Mouse (Mus musculus) liver, embryonic 13.5 days (tissue): Measurements from ENCODE around the gene Nsun2. TPM values are rescaled to one million over a fixed set of nuclear protein-coding genes. Genes with fewer than 3 reads are reported as not detected.

Source experiments
- ATAC-seq: fragments of 200-750 bp; cut with Nextera tagmentation; 2 replicates; pipeline ENCODE4 v1.8.0; 2017; ENCODE audit warnings: low read depth, mild to moderate bottlenecking, moderate number of reproducible peaks, moderate library complexity
- DNase-seq: peaks from one replicate; pipeline ENCODE4 v3.0.0; 2022
- H3K27ac ChIP-seq: fragments of 300-500 bp; sonication (generic); 2 replicates; pipeline ENCODE4 v1.5.1; 2015; ENCODE audit warnings: moderate library complexity, mild to moderate bottlenecking, inconsistent platforms
- H3K27me3 ChIP-seq: fragments of 300-500 bp; sonication (generic); 2 replicates; pipeline ENCODE4 v1.6.1; 2015; ENCODE audit warnings: mild to moderate bottlenecking, inconsistent platforms
- H3K36me3 ChIP-seq: fragments of 300-500 bp; sonication (generic); 2 replicates; pipeline ENCODE4 v1.6.1; 2015; ENCODE audit warnings: mild to moderate bottlenecking, inconsistent platforms
- H3K4me1 ChIP-seq: fragments of 300-500 bp; sonication (generic); replicated peaks from 2 replicates; pipeline ENCODE4 v1.6.1; 2015; ENCODE audit warnings: inconsistent platforms
- H3K4me2 ChIP-seq: fragments of 300-500 bp; sonication (generic); 2 replicates; pipeline ENCODE4 v1.6.1; 2015; ENCODE audit warnings: inconsistent platforms, mild to moderate bottlenecking, moderate library complexity
- H3K4me3 ChIP-seq: fragments of 300-500 bp; sonication (generic); replicated peaks from 2 replicates; pipeline ENCODE4 v1.5.1; 2015; ENCODE audit warnings: mild to moderate bottlenecking, inconsistent platforms
- H3K9ac ChIP-seq: fragments of 300-500 bp; sonication (generic); 2 replicates; pipeline ENCODE4 v1.6.1; 2015; ENCODE audit warnings: mild to moderate bottlenecking, inconsistent platforms
- H3K9me3 ChIP-seq: fragments of 300-500 bp; sonication (generic); replicated peaks from 2 replicates; pipeline ENCODE4 v1.6.1; 2016; ENCODE audit warnings: inconsistent platforms
- WGBS: fragments of 180-500 bp; shearing (Covaris S2); methylation state at CpG from one replicate; pipeline ENCODE4 v1.1.7; 2015; ENCODE audit not compliant: insufficient replicate concordance; 5-methylcytosine and 5-hydroxymethylcytosine counted together
- polyA plus RNA-seq: library from polyadenylated mRNA; unstranded; fragments of >200 nt; fragmentation: Nextera tagmentation; extraction: Ambion mirVana; gene quantifications from 2 replicates; pipeline ENCODE4 v1.2.1, GENCODE M21; 2015

Gene Nsun2
- polyA plus RNA-seq, 1 experiment from 2014 or later = 136 TPM

- H3K4me2 ChIP-seq = no peak overlapping the region
- no peak for DNase-seq
These were observed 4.8 kb downstream of the Nsun2 start for GRCm38 (mm10) chr13:69538327-69538726.

GRCm38 (mm10) chr13:69541209-69541608, 7.7 kb downstream of the Nsun2 start:
- DNase-seq (no peak), ATAC-seq (no peak)
- Histone ChIP-seq H3K27me3 (peaks cover 9% of the 10 kb centered on the region), H3K36me3 (no peaks in the 10 kb centered on the region), H3K4me1 (peaks cover 22% of the 10 kb centered on the region), H3K4me3 (no peak overlapping the region), H3K9me3 (no peaks in the 10 kb centered on the region), H3K27ac (no peak overlapping the region), H3K4me2 (no peak overlapping the region), H3K9ac (no peak overlapping the region)
- 34% methylated on average over 6 of the region's 6 CpGs for WGBS

More at GRCm38 (mm10) chr13:69538327-69538726, 4.8 kb downstream of the Nsun2 start:
- Histone ChIP-seq H3K9me3 (no peaks in the 10 kb centered on the region), H3K4me3 (no peak overlapping the region), H3K27me3 (0 out of 2 replicates have a peak, but pooled peaks cover 2% of the 10 kb centered on the region), H3K9ac (no peak overlapping the region), H3K36me3 (no peaks in the 10 kb centered on the region), H3K27ac (no peak overlapping the region), H3K4me1 (peaks cover 29% of the 10 kb centered on the region)
- ATAC-seq = no peak
- 41% methylated on average over 4 of the region's 4 CpGs for WGBS

- Histone ChIP-seq H3K4me3 (no peak overlapping the region), H3K9ac (no peak overlapping the region), H3K27me3 (peaks cover 9% of the 10 kb centered on the region), H3K27ac (no peak overlapping the region), H3K4me1 (peaks cover 20% of the 10 kb centered on the region), H3K9me3 (no peaks in the 10 kb centered on the region), H3K36me3 (no peaks in the 10 kb centered on the region), H3K4me2 (no peak overlapping the region)
- no peak for DNase-seq
- ATAC-seq = no peak
- 71% methylated on average over 10 of the region's 10 CpGs for WGBS
These were observed 8.2 kb downstream of the Nsun2 start for GRCm38 (mm10) chr13:69541776-69542175.

GRCm38 (mm10) chr13:69542571-69543352, 9.2 kb downstream of the Nsun2 start:
- H3K4me3 ChIP-seq = no peak overlapping the region
- H3K36me3 ChIP-seq = no peaks in the 10 kb centered on the region
- no peak overlapping the region for H3K4me2 ChIP-seq
- H3K27ac ChIP-seq = no peak overlapping the region
- no peak overlapping the region for H3K9ac ChIP-seq
- no peaks in the 10 kb centered on the region for H3K9me3 ChIP-seq
- H3K4me1 ChIP-seq = peaks cover 16% of the 10 kb centered on the region
- peaks cover 9% of the 10 kb centered on the region for H3K27me3 ChIP-seq
- ATAC-seq (no peak), DNase-seq (no peak)
- WGBS = 50% methylated on average over 17 of the region's 17 CpGs

GRCm38 (mm10) chr13:69543595-69543994, 10.0 kb downstream of the Nsun2 start:
- Histone ChIP-seq H3K36me3 (no peaks in the 10 kb centered on the region), H3K4me2 (peak overlapping the region; percentile 36), H3K27ac (no peak overlapping the region), H3K9ac (0 out of 2 replicates have a peak overlapping the region, but pooled peaks have one; percentile 17), H3K9me3 (no peaks in the 10 kb centered on the region), H3K27me3 (peaks cover 9% of the 10 kb centered on the region), H3K4me3 (0 out of 2 replicates have a peak overlapping the region, but pooled peaks have one; percentile 12), H3K4me1 (peaks cover 10% of the 10 kb centered on the region)
- ATAC-seq (peak; percentile 37; the same call in 1 of the 2 replicates), DNase-seq (no peak)
- 62% methylated on average over 12 of the region's 12 CpGs for WGBS

- ATAC-seq (peak; percentile 27; the same call in 1 of the 2 replicates), DNase-seq (no peak)
- WGBS = 15% methylated on average over 3 of the region's 3 CpGs
- H3K4me1 ChIP-seq = peaks cover 7% of the 10 kb centered on the region; the same call in 1 of the 2 replicates
- H3K27me3 ChIP-seq = peaks cover 12% of the 10 kb centered on the region
- no peaks in the 10 kb centered on the region for H3K9me3 ChIP-seq
- no peak overlapping the region for H3K9ac ChIP-seq
- H3K36me3 ChIP-seq = no peaks in the 10 kb centered on the region
- H3K4me3 ChIP-seq = no peak overlapping the region
- no peak overlapping the region for H3K4me2 ChIP-seq
- H3K27ac ChIP-seq = no peak overlapping the region
These were observed 11.5 kb downstream of the Nsun2 start for GRCm38 (mm10) chr13:69545019-69545418.

GRCm38 (mm10) chr13:69547488-69548180, 14.1 kb downstream of the Nsun2 start:
- Histone ChIP-seq H3K4me1 (peaks cover 7% of the 10 kb centered on the region; the same call in 1 of the 2 replicates), H3K27ac (no peak overlapping the region), H3K4me3 (no peak overlapping the region), H3K36me3 (no peaks in the 10 kb centered on the region), H3K9me3 (no peaks in the 10 kb centered on the region), H3K4me2 (no peak overlapping the region), H3K9ac (no peak overlapping the region), H3K27me3 (peaks cover 12% of the 10 kb centered on the region)
- no peak for DNase-seq
- ATAC-seq = no peak
- WGBS = 58% methylated on average over 16 of the region's 16 CpGs

GRCm38 (mm10) chr13:69549980-69550379, 16.4 kb downstream of the Nsun2 start:
- peaks cover 3% of the 10 kb centered on the region; the same call in 1 of the 2 replicates for H3K27me3 ChIP-seq
- DNase-seq = no peak
- H3K27ac ChIP-seq = no peak overlapping the region

GRCm38 (mm10) chr13:69550831-69551230, 17.3 kb downstream of the Nsun2 start:
- Histone ChIP-seq H3K4me2 (no peak overlapping the region), H3K4me3 (no peak overlapping the region), H3K4me1 (no peaks in the 10 kb centered on the region), H3K36me3 (no peaks in the 10 kb centered on the region), H3K9me3 (no peaks in the 10 kb centered on the region), H3K9ac (no peak overlapping the region), H3K27me3 (0 out of 2 replicates have a peak, but pooled peaks cover 3% of the 10 kb centered on the region), H3K27ac (no peak overlapping the region)
- ATAC-seq (no peak), DNase-seq (no peak)
- 58% methylated on average over 2 of the region's 2 CpGs for WGBS

More at GRCm38 (mm10) chr13:69549980-69550379, 16.4 kb downstream of the Nsun2 start:
- no peak overlapping the region for H3K4me3 ChIP-seq
- WGBS = 28% methylated on average over 8 of the region's 8 CpGs
- no peaks in the 10 kb centered on the region for H3K9me3 ChIP-seq
- H3K4me1 ChIP-seq = no peaks in the 10 kb centered on the region
- H3K36me3 ChIP-seq = no peaks in the 10 kb centered on the region
- no peak overlapping the region for H3K9ac ChIP-seq
- H3K4me2 ChIP-seq = no peak overlapping the region
- no peak for ATAC-seq

- H3K9ac ChIP-seq = no peak overlapping the region
- no peak overlapping the region for H3K4me3 ChIP-seq
- no peak for ATAC-seq
- H3K27ac ChIP-seq = no peak overlapping the region
- H3K4me1 ChIP-seq = no peaks in the 10 kb centered on the region
- no peaks in the 10 kb centered on the region for H3K9me3 ChIP-seq
- H3K4me2 ChIP-seq = no peak overlapping the region
- DNase-seq = no peak
- no peaks in the 10 kb centered on the region for H3K36me3 ChIP-seq
- H3K27me3 ChIP-seq = 0 out of 2 replicates have a peak, but pooled peaks cover 3% of the 10 kb centered on the region
- WGBS = 13% methylated on average over 5 of the region's 5 CpGs
These were observed 19.5 kb downstream of the Nsun2 start for GRCm38 (mm10) chr13:69553024-69553423.

- DNase-seq (no peak), ATAC-seq (no peak)
- H3K36me3 ChIP-seq = no peaks in the 10 kb centered on the region
- H3K4me2 ChIP-seq = no peak overlapping the region
- no peak overlapping the region for H3K27ac ChIP-seq
- H3K4me3 ChIP-seq = no peak overlapping the region
- no peaks in the 10 kb centered on the region for H3K4me1 ChIP-seq
- H3K9ac ChIP-seq = no peak overlapping the region
- no peaks in the 10 kb centered on the region for H3K9me3 ChIP-seq
- WGBS = 62% methylated on average over 9 of the region's 9 CpGs
- 0 out of 2 replicates have a peak, but pooled peaks cover 3% of the 10 kb centered on the region for H3K27me3 ChIP-seq
These were observed 20.7 kb downstream of the Nsun2 start for GRCm38 (mm10) chr13:69554255-69554654.
